16 mouse cellular contexts compared by ENCODE assay signal in the genomic region with DNA sequence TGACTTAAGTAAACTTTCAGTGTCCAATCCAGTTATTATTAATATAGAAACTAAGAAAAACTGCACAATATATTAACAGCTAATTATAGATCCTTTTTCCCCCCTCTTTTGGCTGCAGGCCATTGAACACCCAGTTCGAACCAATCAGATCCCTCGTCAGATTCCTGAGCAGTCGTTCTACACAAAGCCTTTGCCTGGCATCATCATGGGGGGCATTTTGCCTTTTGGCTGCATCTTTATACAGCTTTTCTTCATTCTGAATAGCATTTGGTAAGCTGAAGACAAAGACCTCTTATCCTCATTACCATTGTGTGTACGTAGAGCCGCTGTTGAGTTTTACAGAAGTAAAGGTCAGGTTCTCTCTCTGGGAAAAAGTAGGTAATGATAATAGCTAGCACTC.
"Had no signal": no experiment of that assay in that cellular context is flagged by ENCODE, and none has a peak within 500 bp of the region (broad histone marks: within the 10 kb centered on the region; RNA-seq: fewer than 3 reads in every experiment).

No protein-coding gene starts in this region.

- H3K9ac ChIP-seq: limb, embryonic 13.5 days; liver, embryonic 14.5 days; midbrain, embryonic 12.5 days; neural tube, embryonic 13.5 days had no signal

- DNase-seq: kidney, postnatal 36 days; layer of hippocampus, adult 9-11 months; layer of hippocampus, postnatal 36 days; lung, adult 2 months; lung, postnatal 36 days; retina, postnatal 1 day; right cerebral cortex, postnatal 4 days; spleen, adult 18-20 months; thymus, adult 18-20 months; thymus, postnatal 14 days had no signal

- H3K4me2 ChIP-seq: limb, embryonic 13.5 days; midbrain, embryonic 12.5 days; neural tube, embryonic 13.5 days had no signal

- ATAC-seq: lung, postnatal 0 days had no signal

- H3K9me3 ChIP-seq: limb, embryonic 13.5 days; midbrain, embryonic 12.5 days; neural tube, embryonic 13.5 days had no signal

- H3K27ac ChIP-seq: kidney, postnatal 0 days; limb, embryonic 13.5 days; liver, embryonic 14.5 days; midbrain, embryonic 12.5 days; neural tube, embryonic 13.5 days had no signal

- H3K27me3 ChIP-seq: limb, embryonic 13.5 days; midbrain, embryonic 12.5 days; neural tube, embryonic 13.5 days had no signal

- H3K4me3 ChIP-seq: limb, embryonic 13.5 days; midbrain, embryonic 12.5 days; neural tube, embryonic 13.5 days had no signal

- H3K4me1 ChIP-seq: limb, embryonic 13.5 days; neural tube, embryonic 13.5 days had no signal
